Mouse (Mus musculus) MEL (cell line): ENCODE data around the gene Napsa. TPM values are rescaled to one million over a fixed set of nuclear protein-coding genes. Genes with fewer than 3 reads are reported as not detected.

ENCODE experiments used
- DNase-seq: peaks from one replicate; pipeline ENCODE4 v3.0.0; 2011; ENCODE audit warnings: low read depth, low spot score
- H3K27ac ChIP-seq: 2 replicates; pipeline ENCODE4 v1.5.1; 2012; ENCODE audit warnings: low read depth, mild to moderate bottlenecking, control low read depth, low read length, moderate library complexity; ENCODE audit not compliant: control insufficient read depth
- H3K27me3 ChIP-seq, 2 experiments: fragments of 150-350 bp in 1 of 2; sonication (generic) in 1 of 2; 2 replicates each; pipeline ENCODE4 v1.6.1; 2012; ENCODE audit warnings: low read length in 2 of 2, mild to moderate bottlenecking in 2 of 2, improper control_type of control experiment in 1 of 2, moderate library complexity in 1 of 2; ENCODE audit not compliant: insufficient read depth in 2 of 2, control insufficient read depth in 1 of 2
- H3K36me3 ChIP-seq, 2 experiments: 2 replicates each; pipeline ENCODE4 v1.6.1; 2012 to 2014; ENCODE audit warnings: low read length in 2 of 2, improper control_type of control experiment in 1 of 2, inconsistent platforms in 1 of 2, mild to moderate bottlenecking in 1 of 2; ENCODE audit not compliant: insufficient read depth in 2 of 2, control insufficient read depth in 1 of 2
- H3K4me1 ChIP-seq, 2 experiments: fragments of 150-350 bp in 1 of 2; sonication (generic) in 1 of 2; 2 replicates each; pipeline ENCODE4 v1.6.1; 2012; ENCODE audit warnings: low read length in 2 of 2, improper control_type of control experiment in 1 of 2, mild to moderate bottlenecking in 1 of 2; ENCODE audit not compliant: insufficient read depth in 2 of 2, control insufficient read depth in 1 of 2
- H3K4me3 ChIP-seq, 2 experiments: fragments of 150-350 bp in 1 of 2; sonication (generic) in 1 of 2; 2 replicates each; pipeline ENCODE4 v1.5.1; 2012; ENCODE audit warnings: low read depth in 2 of 2, low read length in 2 of 2, mild to moderate bottlenecking in 2 of 2, moderate library complexity in 2 of 2, control low read depth in 1 of 2, improper control_type of control experiment in 1 of 2; ENCODE audit not compliant: control insufficient read depth in 1 of 2, insufficient read depth in 1 of 2
- H3K79me2 ChIP-seq: 2 replicates; pipeline ENCODE4 v1.6.1; 2012; ENCODE audit warnings: mild to moderate bottlenecking, low read length, moderate library complexity; ENCODE audit not compliant: control insufficient read depth, poor library complexity, insufficient read depth
- H3K9ac ChIP-seq: 2 replicates; pipeline ENCODE4 v1.6.1; 2012; ENCODE audit warnings: low read depth, mild to moderate bottlenecking, control low read depth, low read length, moderate library complexity; ENCODE audit not compliant: control insufficient read depth, poor library complexity, severe bottlenecking
- H3K9me3 ChIP-seq: fragments of 150-350 bp; sonication (generic); replicated peaks from 2 replicates; pipeline ENCODE4 v1.6.1; 2012; ENCODE audit warnings: mild to moderate bottlenecking, low read length, improper control_type of control experiment, moderate library complexity; ENCODE audit not compliant: insufficient read depth
- CHD1 ChIP-seq: IDR thresholded peaks from 2 replicates; pipeline ENCODE4 v1.6.1; 2012; ENCODE audit warnings: low read depth, mild to moderate bottlenecking, inconsistent platforms, low read length, improper control_type of control experiment
- CTCF ChIP-seq, 3 experiments: IDR thresholded peaks in 2 of 3; conservative IDR thresholded peaks in 1 of 3; 2 replicates each; pipeline ENCODE4 v1.5.1; 2011 to 2012; ENCODE audit warnings: low read length in 3 of 3, low read depth in 2 of 3, mild to moderate bottlenecking in 2 of 3, improper control_type of control experiment in 1 of 3, inconsistent platforms in 1 of 3, mixed read lengths in 1 of 3, moderate library complexity in 1 of 3; ENCODE audit not compliant: control insufficient read depth in 1 of 3, insufficient read depth in 1 of 3, poor library complexity in 1 of 3, severe bottlenecking in 1 of 3
- E2F4 ChIP-seq: IDR thresholded peaks from 2 replicates; pipeline ENCODE4 v1.6.1; 2011; ENCODE audit warnings: low read depth, low read length, improper control_type of control experiment, borderline replicate concordance
- ELF1 ChIP-seq: IDR thresholded peaks from 2 replicates; pipeline ENCODE4 v1.6.1; 2014; ENCODE audit warnings: low read depth, mild to moderate bottlenecking, inconsistent platforms, low read length, improper control_type of control experiment, moderate library complexity
- GABPA ChIP-seq: IDR thresholded peaks from 2 replicates; pipeline ENCODE4 v1.6.1; 2012; ENCODE audit warnings: low read depth, mild to moderate bottlenecking, inconsistent platforms, low read length, improper control_type of control experiment, moderate library complexity
- HCFC1 ChIP-seq: IDR thresholded peaks from 2 replicates; pipeline ENCODE4 v1.6.1; 2012; ENCODE audit warnings: low read depth, mild to moderate bottlenecking, inconsistent platforms, low read length, improper control_type of control experiment, moderate library complexity
- JUND ChIP-seq: IDR thresholded peaks from 2 replicates; pipeline ENCODE4 v1.6.1; 2011; ENCODE audit warnings: low read depth, mild to moderate bottlenecking, improper control_type of control experiment, low read length
- KAT2A ChIP-seq: conservative IDR thresholded peaks from 2 replicates; pipeline ENCODE4 v1.6.1; 2012; ENCODE audit warnings: low read depth, low read length, improper control_type of control experiment, inconsistent platforms
- MAX ChIP-seq: IDR thresholded peaks from 2 replicates; pipeline ENCODE4 v1.6.1; 2011; ENCODE audit warnings: low read length, improper control_type of control experiment
- MYB ChIP-seq: IDR thresholded peaks from 2 replicates; pipeline ENCODE4 v1.6.1; 2011; ENCODE audit warnings: mild to moderate bottlenecking, low read depth, low read length, improper control_type of control experiment
- MYC ChIP-seq: IDR thresholded peaks from 2 replicates; pipeline ENCODE4 v1.6.1; 2011; ENCODE audit warnings: low read depth, mild to moderate bottlenecking, low read length, improper control_type of control experiment, moderate library complexity
- NELFE ChIP-seq: IDR thresholded peaks from 2 replicates; pipeline ENCODE4 v1.6.1; 2011; ENCODE audit warnings: low read depth, low read length, improper control_type of control experiment
- POLR2AphosphoS2 ChIP-seq: IDR thresholded peaks from 2 replicates; pipeline ENCODE4 v1.6.1; 2011; ENCODE audit warnings: low read length, improper control_type of control experiment
- POLR2AphosphoS5 ChIP-seq: IDR thresholded peaks from 2 replicates; pipeline ENCODE4 v1.6.1; 2012; ENCODE audit warnings: low read depth, borderline replicate concordance, mild to moderate bottlenecking, inconsistent platforms, low read length, moderate library complexity, mixed read lengths
- SIN3A ChIP-seq: IDR thresholded peaks from 2 replicates; pipeline ENCODE4 v1.6.1; 2012; ENCODE audit warnings: low read length, improper control_type of control experiment, inconsistent platforms
- SMC3 ChIP-seq: IDR thresholded peaks from 2 replicates; pipeline ENCODE4 v1.6.1; 2011; ENCODE audit warnings: low read depth, low read length, improper control_type of control experiment
- TAL1 ChIP-seq: IDR thresholded peaks from 2 replicates; pipeline ENCODE4 v1.6.1; 2012; ENCODE audit warnings: mild to moderate bottlenecking, inconsistent platforms, low read length, moderate library complexity, mixed read lengths
- TBP ChIP-seq: IDR thresholded peaks from 2 replicates; pipeline ENCODE4 v1.8.0; 2011; ENCODE audit warnings: low read depth, low read length, improper control_type of control experiment
- TCF12 ChIP-seq: IDR thresholded peaks from 2 replicates; pipeline ENCODE4 v1.6.1; 2014; ENCODE audit warnings: low read depth, mild to moderate bottlenecking, inconsistent platforms, low read length, improper control_type of control experiment, moderate library complexity
- ZMIZ1 ChIP-seq: IDR thresholded peaks from 2 replicates; pipeline ENCODE4 v1.6.1; 2012; ENCODE audit warnings: low read depth, mild to moderate bottlenecking, inconsistent platforms, low read length, improper control_type of control experiment, moderate library complexity
- polyA plus RNA-seq, 2 experiments: library from polyadenylated mRNA; stranded (reverse) in 1 of 2; unstranded in 1 of 2; fragments of >175 nt in 1 of 2; fragments of >200 nt in 1 of 2; gene quantifications; 2 replicates each; pipeline versions ENCODE4 v1.2.1 to v1.2.4; 2012; ENCODE audit warnings: low replicate concordance in 2 of 2, low read depth in 1 of 2; ENCODE audit not compliant: insufficient read length in 2 of 2, insufficient read depth in 1 of 2, missing spikeins in 1 of 2
- total RNA-seq: library from RNA; depleted of rRNA; stranded (reverse); fragments of 300-350 nt; gene quantifications from 2 replicates; pipeline ENCODE4 v1.2.3, GENCODE M21; 2012

The Napsa gene
- total and polyA plus RNA-seq, 3 experiments: 0.33 TPM; not detected in 2

DNA sequence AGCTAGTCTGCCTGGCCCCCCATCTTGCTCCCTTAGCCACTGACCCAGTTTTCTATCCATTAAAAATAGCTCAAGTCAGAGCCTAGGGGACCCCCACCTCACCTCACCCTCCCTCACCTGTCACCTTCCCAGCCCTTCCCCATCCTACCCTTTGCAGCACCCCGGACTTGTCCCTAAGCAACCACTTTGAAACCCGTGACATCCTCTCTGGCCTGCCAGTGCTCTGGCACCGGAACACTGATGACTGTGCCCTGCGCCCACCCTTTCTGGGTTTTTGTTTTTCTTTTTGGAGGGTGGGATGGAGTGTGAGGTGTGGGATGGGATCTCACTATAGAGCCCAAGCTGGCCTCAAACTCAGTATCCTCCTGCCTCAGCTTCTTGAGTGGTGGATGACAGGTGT lies 25.5 kb downstream of the Napsa start:
- no peak for TF ChIP-seq MYC
- no peak for TF ChIP-seq POLR2AphosphoS2
- no peak for TF ChIP-seq TAL1
- Histone ChIP-seq H3K9ac (no peak overlapping the region), H3K4me3 (no peak overlapping the region), H3K36me3 (no peaks in the 10 kb centered on the region), H3K27ac (no peak overlapping the region), H3K4me1 (no peaks in the 10 kb centered on the region), H3K27me3 (no peaks in the 10 kb centered on the region), H3K9me3 (no peaks in the 10 kb centered on the region), H3K79me2 (no peaks in the 10 kb centered on the region)
- DNase-seq: no peak

DNA sequence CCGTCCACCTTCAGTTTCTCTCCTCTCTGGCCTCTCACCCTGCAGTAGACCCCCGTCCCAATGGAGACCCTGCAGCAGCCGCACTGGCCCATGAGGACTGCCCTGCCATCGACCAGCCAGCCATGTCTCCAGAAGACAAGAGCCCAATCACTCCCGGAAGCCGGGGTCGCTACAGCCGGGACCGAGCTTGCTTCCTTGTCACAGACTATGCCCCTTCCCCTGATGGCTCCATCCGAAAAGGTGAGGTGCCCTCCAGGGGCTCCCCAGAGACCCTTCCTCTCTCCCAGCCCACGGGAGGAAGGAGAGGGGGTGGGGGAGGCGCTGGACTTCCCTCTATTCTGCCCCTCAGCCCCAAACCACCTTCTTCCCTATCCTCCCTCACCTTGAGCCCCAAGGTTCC lies 26.2 kb downstream of the Napsa start:
- TF ChIP-seq ZMIZ1 (no peak), SIN3A (no peak), NELFE (no peak), SMC3 (no peak), MYB (no peak), POLR2AphosphoS5 (no peak), CHD1 (no peak), TCF12 (no peak), MYC (no peak)
- Histone ChIP-seq H3K79me2 (no peaks in the 10 kb centered on the region), H3K36me3 (no peaks in the 10 kb centered on the region), H3K27ac (no peak overlapping the region), H3K27me3 (no peaks in the 10 kb centered on the region), H3K4me3 (no peak overlapping the region), H3K9ac (no peak overlapping the region), H3K4me1 (no peaks in the 10 kb centered on the region), H3K9me3 (no peaks in the 10 kb centered on the region)
- DNase-seq: no peak

DNA sequence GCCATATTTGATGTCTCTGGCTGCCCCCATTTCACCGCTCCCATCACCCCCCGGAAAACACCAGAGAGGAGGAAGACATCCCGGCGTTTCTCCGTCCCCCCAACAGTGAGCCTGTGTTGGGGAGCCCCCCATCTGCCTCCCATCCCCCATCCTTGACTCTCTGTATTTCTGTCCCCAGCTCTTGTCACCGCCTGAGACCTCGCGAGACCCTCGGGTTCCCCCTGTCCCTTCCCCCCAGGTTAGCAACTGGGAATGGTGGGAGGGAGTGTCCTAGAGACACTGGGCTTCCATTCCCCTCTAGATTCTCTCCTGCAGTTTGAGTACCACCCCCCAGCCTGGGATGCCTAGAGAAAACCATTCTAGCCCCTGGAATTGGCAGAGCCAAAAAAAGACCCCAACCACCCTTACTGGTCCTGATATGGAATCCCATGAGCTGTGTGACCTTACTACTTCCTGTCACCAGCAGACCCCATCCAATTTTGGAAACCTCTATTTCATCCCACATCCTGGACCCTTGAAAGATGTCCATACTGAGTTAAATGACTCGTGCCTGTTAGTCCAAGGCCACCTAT lies 28.6 kb downstream of the Napsa start:
- no peaks in the 10 kb centered on the region for H3K79me2 ChIP-seq
- no peak overlapping the region for H3K4me3 ChIP-seq
- DNase-seq: no peak
- H3K27ac ChIP-seq: no peak overlapping the region
- H3K9me3 ChIP-seq: no peaks in the 10 kb centered on the region
- H3K27me3 ChIP-seq: no peaks in the 10 kb centered on the region
- TF ChIP-seq MYC (no peak), KAT2A (no peak), CTCF (IDR thresholded peaks at IDR 0.05 in 2 of 3, conservative IDR thresholded peaks at IDR 0.05 in 1 of 3; ENCODE audit: control insufficient read depth in 1 of 3, insufficient read depth in 1 of 3, low read depth in 2 of 3, low read length in 3 of 3, poor library complexity in 1 of 3, severe bottlenecking in 1 of 3) (no peak), JUND (no peak), POLR2AphosphoS2 (no peak), E2F4 (no peak), SIN3A (no peak), TBP (no peak), MYB (no peak), ELF1 (no peak), GABPA (no peak), POLR2AphosphoS5 (no peak), MAX (no peak), HCFC1 (no peak), SMC3 (no peak)
- TF ChIP-seq, all 39 proteins: peak for 0
- no peak overlapping the region for H3K9ac ChIP-seq
- no peaks in the 10 kb centered on the region for H3K4me1 ChIP-seq
- H3K36me3 ChIP-seq: no peaks in the 10 kb centered on the region
